Mouse (Mus musculus) cortical plate, adult 2 months (tissue): ENCODE measurements around the gene Ttll13.

ENCODE experiments used
- CTCF ChIP-seq: fragments of 200-500 bp; IDR thresholded peaks from 2 replicates; pipeline ENCODE4 v1.5.1; 2011; ENCODE audit warnings: mild to moderate bottlenecking, control low read depth, low read length; ENCODE audit not compliant: insufficient read depth; ENCODE audit errors: extremely low read depth
- POLR2A ChIP-seq: fragments of 200-500 bp; IDR thresholded peaks from 2 replicates; pipeline ENCODE4 v1.6.1; 2011; ENCODE audit warnings: mild to moderate bottlenecking, low read length, control low read depth; ENCODE audit not compliant: insufficient read depth; ENCODE audit errors: extremely low read depth

GRCm38 (mm10) chr7:80281646-80282045, 35.5 kb downstream of the Ttll13 start:
- TF ChIP-seq POLR2A, result no peak
- TF ChIP-seq CTCF, result no peak
